Mouse (Mus musculus) layer of hippocampus, postnatal 36 days (tissue): ENCODE data around the gene Rplp2. TPM values are rescaled to one million over a fixed set of nuclear protein-coding genes. Genes with fewer than 3 reads are reported as not detected.

Source experiments
- DNase-seq, 2 experiments: peaks; one replicate each; pipeline ENCODE4 v3.0.0; 2022
- total RNA-seq, 2 experiments: library from RNA; stranded (reverse); gene quantifications; 2 replicates each; pipeline ENCODE4 v1.2.3; 2021

The Rplp2 gene
- total RNA-seq, 2 experiments from 2014 or later: 556 TPM

DNA sequence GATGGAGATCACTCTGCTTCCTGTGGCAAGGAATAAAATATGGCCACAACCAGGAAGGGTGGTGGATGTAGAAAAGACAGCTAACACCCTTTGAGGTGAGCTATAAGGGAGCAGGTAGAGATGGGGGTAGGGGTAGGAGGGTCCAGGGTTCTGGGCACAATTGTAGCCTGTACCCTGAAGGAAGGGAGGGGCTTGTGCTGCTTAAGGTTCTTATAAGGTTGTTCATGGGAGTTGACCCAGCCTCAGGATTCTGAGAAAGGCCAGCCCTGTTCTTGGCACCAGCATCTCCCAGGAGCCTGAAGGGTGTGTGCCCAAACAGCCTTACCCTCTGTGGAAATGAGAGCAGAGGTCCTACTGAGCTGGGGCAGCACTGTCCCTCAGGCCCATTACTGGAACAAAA is 4.8 kb downstream of the Rplp2 start:
- DNase-seq: no peak

DNA sequence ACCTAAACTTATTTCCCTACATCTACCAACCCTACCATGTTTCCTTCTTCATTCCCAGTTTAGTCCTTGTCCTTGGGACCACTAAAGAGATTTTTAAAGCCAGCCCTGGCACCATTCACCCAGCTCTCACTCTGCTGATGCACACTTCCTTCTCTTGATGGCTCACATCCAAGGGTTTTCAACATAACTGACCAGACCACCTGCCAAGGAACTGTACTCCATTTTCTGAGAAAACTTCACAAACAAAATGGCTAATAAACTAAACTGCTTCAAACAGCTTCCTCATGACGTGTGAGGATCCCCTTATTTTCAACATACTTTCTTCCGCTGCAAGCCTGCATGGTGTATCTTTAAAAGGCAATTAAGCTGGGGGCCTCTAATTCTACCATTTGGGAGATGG is 6.5 kb downstream of the Rplp2 start:
- DNase-seq: no peak

DNA sequence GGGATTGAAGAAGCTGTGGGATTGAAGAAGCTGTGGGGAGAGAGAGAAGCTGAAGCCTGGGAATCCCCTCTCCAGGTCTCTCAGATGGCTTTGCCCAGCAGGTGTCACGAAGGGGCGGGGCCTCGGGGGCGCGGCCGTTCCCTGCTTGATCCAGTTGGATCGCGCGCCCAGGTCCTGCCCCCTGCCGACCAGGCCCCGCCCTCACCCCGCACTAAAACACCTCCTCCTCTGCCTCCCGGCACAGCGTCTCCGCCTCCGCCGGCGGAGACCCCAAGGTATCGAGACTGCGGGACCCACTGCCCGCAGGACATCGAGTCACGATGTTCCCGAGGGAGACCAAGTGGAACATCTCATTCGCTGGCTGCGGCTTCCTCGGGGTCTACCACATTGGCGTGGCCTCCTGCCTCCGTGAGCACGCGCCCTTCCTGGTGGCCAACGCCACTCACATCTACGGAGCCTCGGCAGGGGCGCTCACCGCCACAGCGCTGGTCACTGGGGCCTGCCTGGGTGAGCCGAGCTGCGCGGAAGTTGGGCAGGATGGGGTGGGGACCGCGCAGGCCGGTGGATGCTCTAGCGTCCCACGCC is 7.9 kb downstream of the Rplp2 start, which contains the start of gene Pnpla2:
TSS of gene Pnpla2 (plus strand) at position 232 of the 585 bp plus-strand sequence.
- DNase-seq: peak; percentile 86 to 89

DNA sequence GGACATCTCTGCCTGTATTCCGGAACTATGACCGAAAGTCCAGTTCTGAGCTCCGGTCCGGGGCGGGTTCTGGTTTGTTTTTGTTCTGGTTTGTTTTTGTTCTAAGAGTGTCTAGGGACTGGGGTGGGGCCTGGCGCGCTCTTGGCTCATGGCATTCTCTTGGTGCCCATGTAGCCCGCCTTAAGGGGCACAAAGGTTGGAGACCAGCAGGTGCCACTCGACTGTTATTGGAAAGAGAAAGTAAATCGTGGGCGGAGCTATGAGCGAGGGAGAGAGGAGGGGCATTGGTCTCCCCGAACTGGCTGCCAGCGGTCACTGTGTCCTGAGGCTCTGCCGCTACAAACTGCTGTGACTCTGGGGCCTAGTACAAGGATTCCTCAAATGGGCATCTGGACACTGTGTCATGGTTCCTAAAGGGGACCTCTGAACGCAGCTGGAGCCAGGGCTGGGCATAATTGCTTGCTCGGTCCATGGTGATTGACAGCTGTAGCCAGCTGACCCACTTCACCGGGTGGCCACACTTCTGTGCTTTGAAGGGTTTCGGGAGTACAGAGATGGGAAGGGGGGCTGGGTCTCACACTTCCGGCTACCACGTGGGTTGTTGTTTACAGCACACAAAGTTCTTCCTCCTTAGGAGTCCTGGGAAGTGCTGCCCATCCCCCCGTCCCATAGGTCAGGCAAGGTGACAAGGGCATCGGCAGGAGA is 8.6 kb downstream of the Rplp2 start:
- no peak for DNase-seq

DNA sequence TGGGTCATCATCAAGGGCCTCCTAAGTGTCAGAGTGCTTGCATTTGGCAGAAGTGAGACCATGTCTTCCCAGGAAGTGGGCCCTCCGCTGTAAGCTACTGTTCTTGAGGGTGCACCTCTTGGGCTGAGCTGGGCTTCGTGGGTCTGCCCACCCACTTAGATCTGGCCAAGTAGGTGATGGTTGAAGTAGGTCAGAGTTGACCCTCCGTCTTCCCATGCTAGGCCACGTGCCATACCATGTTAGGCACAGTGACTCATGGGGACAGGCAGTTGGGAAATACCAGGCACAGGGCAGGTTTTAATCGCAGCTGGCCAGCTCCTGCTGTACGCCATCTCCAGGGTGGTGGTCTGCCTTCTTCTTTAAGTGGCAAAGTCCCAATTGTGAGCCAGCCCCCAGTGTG is 9.6 kb downstream of the Rplp2 start:
- DNase-seq: no peak

DNA sequence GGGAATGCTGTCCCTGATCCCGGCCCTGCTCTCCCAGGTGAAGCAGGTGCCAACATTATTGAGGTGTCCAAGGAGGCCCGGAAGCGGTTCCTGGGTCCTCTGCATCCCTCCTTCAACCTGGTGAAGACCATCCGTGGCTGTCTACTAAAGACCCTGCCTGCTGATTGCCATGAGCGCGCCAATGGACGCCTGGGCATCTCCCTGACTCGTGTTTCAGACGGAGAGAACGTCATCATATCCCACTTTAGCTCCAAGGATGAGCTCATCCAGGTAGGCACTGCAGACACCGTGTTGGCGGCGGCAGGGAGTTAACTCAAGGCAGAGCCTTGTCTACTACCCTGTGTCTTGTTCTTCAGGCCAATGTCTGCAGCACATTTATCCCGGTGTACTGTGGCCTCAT is 10.1 kb downstream of the Rplp2 start:
- no peak for DNase-seq

DNA sequence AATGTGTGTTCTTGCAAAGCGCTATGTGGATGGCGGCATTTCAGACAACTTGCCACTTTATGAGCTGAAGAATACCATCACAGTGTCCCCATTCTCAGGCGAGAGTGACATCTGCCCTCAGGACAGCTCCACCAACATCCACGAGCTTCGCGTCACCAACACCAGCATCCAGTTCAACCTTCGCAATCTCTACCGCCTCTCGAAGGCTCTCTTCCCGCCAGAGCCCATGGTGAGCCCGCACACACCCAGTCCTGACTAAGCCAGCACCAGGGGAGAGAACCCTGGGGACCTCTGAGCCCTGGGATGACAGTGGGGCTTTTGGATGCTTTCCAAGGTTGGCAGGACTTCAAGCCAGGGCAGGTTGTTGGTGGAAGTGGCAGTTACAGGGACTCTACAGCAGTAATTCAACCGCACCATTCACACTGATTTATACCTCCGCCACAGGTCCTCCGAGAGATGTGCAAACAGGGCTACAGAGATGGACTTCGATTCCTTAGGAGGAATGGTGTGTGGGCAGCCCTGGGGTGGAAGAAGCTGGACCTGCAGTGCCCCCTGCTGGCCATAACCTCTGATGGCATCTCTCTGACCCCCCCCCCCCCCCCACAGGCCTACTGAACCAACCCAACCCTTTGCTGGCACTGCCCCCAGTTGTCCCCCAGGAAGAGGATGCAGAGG is 11.0 kb downstream of the Rplp2 start:
- no peak for DNase-seq

DNA sequence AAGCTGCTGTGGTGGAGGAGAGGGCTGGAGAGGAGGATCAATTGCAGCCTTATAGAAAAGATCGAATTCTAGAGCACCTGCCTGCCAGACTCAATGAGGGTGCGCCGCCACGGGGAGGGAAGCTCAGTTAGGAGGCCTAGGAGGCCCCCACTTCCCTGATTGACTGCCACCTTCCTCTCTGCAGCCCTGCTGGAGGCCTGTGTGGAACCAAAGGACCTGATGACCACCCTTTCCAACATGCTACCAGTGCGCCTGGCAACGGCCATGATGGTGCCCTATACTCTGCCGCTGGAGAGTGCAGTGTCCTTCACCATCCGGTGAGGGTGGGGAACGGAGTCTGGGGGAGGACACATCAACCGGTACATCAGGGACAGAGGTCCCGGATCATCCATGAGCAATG is 11.5 kb downstream of the Rplp2 start:
- DNase-seq: no peak

DNA sequence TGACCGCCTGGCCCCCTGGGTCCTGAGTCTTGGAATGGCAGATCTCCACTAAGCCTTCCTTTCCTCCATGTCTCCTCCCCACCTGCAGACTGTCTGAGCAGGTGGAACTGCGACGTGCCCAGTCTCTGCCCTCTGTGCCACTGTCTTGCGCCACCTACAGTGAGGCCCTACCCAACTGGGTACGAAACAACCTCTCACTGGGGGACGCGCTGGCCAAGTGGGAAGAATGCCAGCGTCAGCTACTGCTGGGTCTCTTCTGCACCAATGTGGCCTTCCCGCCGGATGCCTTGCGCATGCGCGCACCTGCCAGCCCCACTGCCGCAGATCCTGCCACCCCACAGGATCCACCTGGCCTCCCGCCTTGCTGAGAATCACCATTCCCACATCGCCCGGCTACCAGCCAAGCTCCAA is 12.1 kb downstream of the Rplp2 start:
- DNase-seq: no peak

DNA sequence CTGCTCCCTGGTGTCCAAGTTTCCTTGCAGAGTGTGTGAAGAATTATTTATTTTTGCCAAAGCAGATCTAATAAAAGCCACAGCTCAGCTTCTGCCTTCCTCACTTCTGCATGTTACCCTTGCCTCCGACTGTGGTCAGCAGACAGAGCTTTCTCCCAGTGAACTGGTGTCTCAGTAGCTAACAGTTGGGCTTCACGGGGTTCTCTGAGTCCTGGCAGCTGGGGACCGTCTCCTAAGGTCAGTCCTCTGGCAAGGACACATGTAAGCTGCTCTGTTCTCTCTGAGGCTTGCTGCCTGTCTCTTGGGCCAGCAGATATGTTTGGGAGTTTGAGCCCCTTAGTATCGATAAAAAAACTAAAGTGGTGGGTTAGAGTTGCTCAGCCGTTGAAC is 12.8 kb downstream of the Rplp2 start:
- DNase-seq: no peak

DNA sequence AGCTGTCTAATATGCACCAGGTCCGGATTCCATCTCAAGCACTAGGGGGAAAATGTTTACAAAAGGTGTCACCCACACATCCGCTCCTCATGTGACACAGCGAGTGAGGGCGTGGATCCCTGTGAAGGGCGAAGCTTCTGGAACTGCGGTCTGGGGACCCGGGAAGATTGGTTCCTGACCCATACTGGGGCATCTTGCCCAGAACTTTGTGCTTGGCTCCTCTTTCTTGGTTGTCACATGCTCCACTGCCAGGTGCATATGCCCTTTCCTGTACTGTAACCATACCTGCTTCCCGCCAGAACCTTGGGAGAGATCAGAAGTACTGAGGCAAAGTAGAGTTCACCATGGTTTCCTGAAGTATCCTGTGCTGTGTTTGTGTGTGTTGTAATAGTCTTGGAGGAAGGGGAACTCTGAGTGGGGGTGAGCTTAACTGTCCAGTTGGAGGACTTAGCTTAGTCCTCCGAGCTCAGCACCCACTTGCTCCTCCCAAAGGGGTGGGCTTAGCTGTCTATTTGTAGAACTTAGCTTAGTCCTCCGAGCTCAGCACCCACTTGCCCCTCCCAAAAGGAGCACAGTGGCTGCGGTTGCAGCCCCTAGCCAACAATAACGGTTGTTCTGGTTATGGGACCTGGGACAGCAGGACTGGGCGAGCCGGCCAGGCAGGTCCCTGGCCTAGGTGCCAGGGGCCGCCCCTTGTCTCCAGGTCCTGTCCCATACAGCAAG is 13.4 kb downstream of the Rplp2 start, which contains the start of gene Cracr2b:
TSS of gene Cracr2b (plus strand) at position 704 of the 723 bp plus-strand sequence.
- no peak for DNase-seq

DNA sequence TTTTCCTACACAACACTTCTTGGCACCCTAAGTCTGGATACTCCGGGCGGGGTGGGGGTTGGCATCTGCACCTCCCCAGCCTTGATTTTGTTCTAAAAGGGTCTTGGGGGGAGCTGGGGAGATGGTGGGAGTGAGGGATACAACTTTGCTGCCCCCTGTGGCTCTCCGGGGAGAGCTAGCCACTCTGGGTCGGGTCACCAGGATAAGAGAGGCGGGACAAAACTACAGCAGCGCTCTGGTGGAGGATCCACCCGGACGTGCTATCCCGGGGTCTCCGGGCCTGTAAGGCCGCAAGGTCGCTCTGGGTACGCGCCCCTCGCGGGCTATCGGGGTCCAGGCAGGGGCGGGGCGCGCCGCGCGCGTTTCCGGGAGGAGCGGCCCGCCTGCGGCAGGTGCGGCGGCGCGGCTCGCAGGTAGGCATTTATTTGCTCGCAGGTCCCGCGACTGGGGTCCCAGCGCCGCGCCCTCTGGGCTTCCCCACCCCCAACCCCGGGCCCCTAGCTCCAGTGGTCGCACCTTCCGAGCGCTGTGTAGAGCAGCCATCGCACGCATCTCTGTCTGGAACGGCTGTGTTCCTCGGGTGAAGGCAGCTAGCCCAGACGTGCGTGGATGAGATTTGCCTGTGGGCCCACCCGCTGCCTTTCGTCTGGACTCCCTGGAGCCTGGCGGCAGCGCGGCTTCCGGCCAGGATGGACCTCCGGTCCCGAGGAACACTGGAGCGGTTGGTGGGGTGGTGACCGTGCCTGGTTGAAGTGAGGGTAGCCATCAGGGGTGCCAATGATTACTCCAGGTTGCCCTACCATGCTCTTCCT is 14.6 kb downstream of the Rplp2 start:
- DNase-seq: no peak

DNA sequence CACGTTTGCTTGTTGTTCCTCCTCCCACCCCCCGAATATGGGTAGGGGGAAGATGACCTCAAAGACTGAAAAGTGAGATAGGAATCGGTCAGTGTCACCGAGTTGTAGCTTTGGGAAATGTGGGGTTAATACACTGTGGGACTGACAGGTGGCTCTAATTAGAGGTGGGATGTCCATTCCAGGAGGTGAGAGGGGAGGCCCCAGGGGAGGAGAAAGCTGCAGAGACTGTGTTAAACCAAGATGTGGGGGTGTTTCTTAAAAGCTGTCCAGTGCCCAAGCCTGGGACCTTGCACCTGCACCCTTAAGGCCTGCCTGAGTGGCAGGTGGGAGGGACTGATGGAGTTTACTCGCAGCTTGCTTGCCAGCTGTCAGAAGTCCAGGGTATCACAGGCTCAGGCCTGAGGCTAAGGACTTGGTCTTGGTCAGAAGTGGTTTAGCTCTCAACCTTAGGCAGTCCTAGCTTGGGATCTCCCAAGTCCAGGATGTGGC is 15.2 kb downstream of the Rplp2 start:
- no peak for DNase-seq

DNA sequence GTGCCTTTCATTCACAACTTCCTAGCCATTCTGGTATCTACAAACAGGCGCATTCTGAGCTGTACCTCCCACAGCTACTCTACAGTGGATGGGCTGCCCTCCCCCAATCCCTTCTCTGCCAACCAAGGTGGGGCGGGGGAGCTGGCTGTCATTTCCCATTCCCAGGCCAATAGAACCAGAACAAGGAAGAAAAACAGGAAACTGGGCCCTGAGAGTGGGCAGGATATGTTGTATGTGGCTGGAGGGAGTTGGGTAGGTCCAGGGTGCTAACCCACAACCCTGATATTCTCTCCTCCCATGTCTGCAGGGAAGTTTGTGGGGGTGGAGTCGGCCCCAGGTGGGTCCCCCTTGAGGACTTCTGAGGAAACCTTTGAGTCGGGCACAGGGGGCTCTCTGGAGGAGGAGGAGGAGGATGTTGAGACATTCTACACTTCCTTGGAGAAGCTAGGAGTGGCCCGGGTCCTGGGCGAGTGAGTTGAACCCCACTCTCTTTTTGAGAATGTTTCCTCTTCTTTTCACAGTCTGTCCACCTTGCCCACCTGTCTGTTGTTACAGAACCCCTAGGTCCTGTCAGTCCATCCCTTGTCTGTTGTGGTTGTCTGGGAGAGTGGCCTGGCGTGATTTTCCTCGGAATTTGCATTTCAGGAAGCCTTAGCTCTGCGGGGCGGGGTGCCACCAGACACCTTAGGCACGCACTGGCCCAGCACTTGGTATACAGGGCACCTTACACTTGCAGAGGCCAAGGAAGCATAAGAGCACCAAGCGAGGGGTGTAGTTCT is 16.8 kb downstream of the Rplp2 start:
- no peak for DNase-seq

DNA sequence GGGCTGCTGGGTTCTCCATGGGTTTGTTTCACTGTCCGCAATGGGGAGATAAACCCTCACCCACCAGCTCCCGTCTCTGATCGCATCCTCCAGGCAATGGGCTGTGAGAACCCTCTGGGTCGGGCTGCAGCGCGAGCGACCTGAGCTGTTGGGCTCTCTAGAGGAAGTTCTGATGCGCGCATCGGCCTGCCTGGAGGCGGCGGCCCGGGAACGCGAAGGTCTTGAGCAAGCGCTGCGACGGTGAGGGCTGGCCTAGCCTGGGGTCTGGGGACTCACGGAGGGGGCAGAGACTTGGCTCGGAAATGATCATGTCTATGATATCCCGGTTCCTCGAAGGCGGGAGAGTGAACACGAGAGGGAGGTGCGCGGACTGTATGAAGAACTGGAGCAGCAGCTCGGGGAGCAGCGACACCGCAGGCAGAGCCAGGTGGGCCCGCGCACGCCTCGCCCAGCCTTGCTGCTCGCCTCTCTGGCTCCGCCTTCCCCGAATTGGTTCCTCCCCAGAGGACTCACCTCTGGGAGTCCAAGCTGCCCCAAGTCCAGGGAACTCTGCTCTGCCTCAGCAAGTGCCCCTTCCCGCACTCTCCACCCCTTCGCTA is 17.5 kb downstream of the Rplp2 start:
- no peak for DNase-seq

DNA sequence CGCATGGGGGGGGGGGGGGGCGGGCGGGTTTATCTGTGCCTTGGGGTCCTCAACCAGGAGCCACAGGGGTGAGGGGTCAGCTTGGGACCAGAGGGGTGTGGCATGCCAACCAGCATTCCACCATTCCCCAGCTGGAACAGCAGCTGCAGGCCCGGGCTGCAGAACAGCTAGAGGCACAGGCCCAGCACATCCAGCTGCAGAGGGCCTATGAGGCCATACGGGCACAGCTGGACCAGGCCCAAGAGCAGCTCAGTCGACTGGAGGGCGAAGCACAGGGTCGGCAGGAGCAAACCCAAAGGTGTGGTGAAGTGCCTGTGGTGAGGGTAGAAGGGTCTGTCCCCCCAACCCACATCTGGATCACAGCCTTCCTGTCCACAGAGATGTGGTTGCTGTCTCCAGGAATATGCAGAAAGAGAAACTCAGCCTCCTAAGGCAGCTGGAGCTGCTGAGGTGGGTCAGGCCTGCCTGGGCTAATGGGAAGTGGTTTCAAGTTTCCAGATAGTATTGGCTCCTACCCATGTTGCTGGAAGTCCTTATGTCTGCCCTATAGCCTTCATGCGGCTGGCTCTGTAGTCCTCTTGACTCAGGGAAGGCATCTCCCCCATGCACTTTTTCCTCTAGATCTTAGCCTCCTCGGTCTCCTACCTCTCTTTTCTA is 18.3 kb downstream of the Rplp2 start:
- DNase-seq: no peak

DNA sequence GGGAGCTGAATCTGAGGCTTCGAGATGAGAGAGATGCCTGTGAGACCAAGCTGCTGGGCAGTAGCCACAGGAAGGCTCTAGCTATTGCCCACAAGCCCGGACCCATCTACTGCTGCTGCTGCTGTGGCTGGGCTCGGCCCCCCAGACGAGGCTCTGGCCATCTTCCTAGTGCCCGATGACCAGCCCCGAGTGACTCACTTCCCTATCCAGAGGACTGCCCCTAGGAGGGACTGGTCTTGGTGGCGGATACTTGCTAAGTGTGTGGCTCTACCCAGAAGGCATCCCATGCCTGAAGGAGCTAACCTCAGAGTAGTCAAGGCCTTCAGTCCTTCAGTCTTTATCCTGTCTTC is 18.9 kb downstream of the Rplp2 start:
- no peak for DNase-seq

DNA sequence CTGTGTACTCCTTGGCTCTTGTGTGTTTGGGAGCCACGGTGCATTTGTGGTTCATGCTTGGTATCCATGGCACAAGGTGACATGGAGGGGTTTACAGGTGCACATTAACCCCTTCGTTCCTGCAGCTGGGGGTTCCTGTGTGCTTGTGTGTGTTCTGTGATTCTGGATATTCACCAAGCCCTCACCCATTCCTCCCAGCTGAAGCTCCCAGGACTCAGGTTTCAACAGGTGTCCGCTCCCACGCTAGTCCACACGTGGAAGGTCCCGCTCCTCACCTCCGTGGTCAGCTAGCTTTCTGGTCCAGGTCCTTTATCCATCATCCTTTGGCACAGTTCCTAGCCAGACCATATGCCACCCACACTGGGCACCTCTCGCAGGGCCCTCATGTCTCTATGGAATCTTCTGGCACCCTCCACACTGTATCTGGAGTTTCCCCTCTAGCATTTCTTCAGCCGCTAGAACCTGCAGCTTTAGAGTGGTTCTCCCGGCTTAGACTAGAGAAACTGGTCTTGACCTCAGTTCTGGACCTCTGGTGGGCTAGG is 19.5 kb downstream of the Rplp2 start:
- no peak for DNase-seq

DNA sequence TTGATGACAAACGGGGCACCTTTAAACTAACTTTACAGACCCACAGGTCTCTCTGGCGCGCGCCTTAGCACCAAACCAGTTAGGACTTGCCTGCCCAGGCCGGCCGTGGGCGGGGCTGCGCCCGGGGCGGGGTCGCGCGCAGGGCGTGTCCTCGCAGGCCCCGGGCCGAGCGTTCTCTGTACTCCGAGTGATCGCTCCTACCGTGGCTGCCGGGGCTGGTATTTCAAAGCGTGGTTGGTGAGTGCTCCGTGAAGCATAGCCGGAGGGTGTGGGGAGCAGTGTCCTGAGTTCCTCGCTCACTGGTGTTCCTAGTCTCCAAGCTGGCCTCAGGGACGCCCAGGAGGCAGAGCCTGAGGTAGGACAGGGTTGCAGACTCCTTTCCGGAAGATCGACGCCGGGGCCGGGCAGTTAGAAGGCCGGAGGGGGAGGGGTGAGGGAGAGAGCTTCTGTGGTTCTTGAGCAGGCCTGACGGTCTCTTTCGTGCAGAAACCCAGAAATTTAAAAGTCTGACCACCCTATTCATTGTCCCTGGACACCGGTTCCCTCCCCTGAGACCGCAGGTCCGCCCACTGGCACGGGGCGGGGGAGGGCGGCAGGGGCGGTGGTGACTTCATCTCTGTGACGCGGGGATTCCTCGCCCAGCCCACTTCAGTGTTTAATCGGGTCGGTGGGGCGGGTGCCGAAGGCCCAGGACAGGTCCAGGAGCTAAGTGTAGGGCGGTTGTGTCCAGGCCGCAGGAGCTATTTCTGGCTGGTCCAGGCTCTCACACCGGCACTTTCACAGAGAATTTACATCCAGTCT is 20.3 kb downstream of the Rplp2 start, which contains the start of gene Cd151:
TSS of gene Cd151 (plus strand) at position 163 of the 801 bp plus-strand sequence.
- peak; percentile 61 to 62 for DNase-seq
